Mouse (Mus musculus) gastrocnemius, postnatal 10 days (tissue): Measurements from ENCODE around the gene C7. TPM values are rescaled to one million over a fixed set of nuclear protein-coding genes. Genes with fewer than 3 reads are reported as not detected.
"Not testable (repeated sequence)": the region's sequence is repeated elsewhere in the genome, so short reads cannot be mapped to it uniquely, and the experiment has no call there.

Source experiments
- DNase-seq: peaks from one replicate; pipeline ENCODE4 v3.0.0; 2021; ENCODE audit warnings: mixed read lengths
- long read RNA-seq, 2 experiments: library from polyadenylated mRNA; stranded (forward); transcript quantifications; one replicate each; pipeline ENCODE4 v2.0.0; 2021
- total RNA-seq, 2 experiments: library from RNA; stranded (reverse); gene quantifications; 2 replicates each; pipeline ENCODE4 v1.2.3; 2021

C7 gene
- total RNA-seq: under 1 TPM in 1 of 2 experiments, not detected in 1; 0.09 TPM
- long read RNA-seq, experiment 1: 0 reads
- long read RNA-seq, experiment 2: 0 reads

DNA sequence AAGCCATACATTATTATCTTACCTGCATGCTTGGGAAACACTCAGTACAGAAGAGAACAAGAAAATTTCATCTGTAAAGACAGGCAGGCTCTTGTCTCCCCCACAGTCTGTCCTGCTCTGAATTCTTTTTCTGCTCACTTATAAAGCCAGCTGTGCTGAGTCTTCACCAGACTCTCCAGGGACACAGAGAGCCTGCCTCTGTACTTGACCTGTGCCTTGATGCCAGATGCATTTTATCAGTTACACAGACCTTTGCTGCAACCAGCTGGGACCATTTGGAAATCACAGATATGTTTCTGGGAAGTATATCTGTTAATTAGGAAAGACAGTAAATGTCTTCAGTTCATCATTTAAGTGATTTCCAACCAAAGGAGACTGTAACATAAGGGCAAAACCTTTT, at the start of gene C7:
C7 (minus strand) TSS at position 106 of the 400 bp plus-strand sequence.
- no peak for DNase-seq

DNA sequence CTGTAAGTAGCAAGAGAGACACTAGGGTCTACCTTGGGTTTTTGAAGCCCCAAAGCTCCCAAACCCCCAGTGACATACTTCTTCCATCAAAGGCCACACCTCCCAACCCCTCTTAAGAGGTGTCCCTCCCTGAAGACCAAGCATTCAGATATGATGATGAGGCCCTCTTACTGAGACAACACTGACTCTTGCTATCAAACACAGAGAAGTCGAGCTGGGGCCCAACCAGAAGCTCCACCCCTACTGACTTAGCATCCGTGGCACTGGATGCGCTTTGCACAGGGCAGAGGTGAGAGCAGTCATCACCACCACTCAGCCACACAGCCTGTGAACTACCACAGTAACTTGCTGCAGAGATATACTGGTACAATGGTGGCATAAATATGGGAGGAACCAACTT, 49.1 kb upstream of the C7 start:
- no peak for DNase-seq

DNA sequence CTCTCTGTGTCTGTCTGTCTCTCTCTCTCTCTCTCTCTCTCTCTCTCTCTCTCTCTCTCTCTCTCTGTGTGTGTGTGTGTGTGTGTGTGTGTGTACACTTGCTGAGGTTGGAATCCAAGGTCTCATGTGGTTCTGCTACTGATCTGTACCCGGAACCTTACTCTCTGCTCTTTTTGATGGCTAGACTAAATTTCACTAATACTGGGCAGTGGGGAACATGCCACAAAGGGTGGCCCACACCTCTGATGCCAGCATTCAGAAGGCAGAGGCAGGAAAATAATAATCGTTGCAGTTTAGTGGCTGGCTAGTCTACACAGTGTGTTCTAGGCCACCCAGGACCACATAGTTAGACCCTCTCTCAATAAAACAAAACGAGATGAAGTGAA, 45.1 kb upstream of the C7 start:
- DNase-seq: no peak

DNA sequence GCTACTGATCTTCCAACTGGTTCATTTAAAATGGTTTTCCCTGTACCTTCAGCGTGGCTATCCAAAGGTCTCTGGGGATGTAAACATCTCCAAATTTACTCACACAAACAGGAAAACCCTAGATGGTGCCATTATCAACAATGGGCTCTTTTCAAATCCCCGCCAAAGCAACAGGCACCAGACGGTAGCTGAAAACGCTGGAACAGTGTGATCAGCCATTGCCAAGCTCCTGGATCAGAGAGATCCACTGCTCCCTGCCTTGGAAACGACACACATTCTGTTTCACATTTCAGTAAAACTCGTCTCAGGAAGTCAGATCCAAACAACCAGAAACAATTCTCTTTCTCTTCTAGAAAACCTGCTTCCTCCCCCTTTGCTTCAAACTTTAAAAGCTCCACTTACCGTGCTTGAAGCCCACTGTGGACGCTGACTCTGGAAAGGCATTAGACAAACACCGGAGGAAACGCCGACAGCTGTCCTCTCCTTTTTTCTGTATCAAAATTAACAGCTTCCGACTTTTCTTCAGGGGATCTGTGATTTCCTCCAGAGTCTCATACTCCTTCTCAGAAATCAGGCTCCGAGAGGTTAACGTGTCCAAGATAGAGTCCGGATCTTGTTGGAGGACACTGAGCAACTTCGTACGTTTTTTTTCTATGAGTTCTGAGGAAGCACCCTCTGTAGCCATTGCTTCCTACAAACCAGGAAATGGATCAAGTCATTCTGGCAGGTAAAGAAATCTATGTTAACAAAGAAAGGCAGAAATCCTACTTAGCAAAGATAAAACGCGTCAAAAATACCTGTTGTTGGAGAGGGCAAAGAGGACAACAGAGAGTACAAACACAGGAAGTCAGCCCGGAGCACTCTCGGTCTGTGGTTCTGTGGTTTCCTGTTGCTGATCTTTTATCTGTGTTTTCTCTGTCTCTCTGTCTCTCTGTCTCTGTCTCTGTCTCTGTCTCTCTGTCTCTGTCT, 44.4 kb upstream of the C7 start, which contains the start of gene Card6:
Card6 (minus strand) TSS at position 854 of the 969 bp plus-strand sequence.
- no peak for DNase-seq

DNA sequence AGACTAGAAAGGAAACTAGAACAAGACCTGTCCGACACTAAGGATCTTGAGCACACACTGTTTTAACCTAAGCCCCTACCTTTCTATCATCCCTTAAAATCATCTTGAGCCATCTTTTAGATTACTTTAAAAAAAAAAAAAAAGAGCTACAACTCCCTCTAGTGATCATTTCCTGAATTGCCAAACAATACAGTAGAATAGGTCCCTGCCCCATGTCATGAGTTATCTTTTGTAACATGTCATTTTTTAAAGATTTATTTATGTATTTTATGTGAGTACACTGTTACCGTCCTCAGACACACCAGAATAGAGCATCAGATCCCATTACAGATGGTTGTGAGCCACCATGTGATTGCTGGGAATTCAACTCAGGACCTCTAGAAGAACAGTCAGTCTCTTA, 42.8 kb upstream of the C7 start:
- DNase-seq: no peak

DNA sequence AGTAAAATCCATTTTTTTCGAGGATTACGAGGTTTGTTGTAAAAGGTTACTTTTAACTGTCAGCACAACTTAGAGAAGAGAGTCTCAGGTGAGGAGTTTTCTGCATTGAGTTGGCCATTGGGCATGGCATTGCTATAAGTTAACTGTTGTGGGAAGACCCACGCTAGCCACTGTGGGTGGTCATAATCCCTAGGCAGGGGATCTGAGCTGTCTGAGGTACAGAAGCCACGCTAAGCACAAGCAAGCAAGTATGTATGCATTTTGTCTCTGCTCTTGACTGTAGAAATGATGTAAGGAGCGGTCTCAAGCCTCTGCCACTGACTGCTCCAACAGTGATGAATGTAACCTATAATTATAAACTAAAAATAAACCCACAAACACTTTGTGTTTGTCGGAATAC, 42.4 kb upstream of the C7 start:
- DNase-seq: no peak

DNA sequence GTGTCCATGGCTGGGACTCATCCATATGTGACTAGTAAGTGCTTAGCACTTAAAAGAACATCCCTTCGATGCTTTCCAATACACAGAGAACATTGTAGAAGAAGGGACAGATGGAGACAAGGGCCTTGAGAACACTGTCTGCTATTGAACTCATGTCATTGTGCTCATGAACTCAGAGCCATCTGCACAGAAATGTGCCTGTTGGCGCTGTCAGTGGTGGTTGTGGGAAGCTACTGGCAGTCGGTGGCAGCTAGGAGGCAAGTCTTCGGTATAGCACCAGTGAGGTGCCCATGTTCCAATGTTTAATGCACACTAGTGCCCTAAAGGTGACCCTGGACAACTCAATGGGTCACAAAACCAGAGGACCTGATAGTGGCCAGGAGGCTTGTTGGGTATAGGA, 38.8 kb upstream of the C7 start:
- no peak for DNase-seq

DNA sequence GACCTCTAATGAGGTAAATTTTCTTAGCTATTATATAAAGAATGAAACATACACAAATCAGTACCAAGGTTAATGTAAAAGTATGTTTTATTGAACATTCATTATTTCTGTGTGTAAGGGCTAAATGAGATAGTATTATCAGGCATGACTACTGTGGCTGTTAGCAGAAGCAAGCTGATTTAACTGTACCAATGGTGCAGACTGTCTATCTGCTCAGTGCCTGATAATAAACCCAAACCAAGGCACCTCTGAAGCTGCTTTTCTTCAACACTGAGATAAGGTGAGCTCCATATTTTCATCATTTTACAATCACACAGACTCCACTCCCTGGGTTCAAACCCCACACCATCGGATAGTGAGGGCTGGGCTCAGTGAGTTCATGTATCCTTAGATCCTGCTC, 33.8 kb upstream of the C7 start:
- DNase-seq: no peak

DNA sequence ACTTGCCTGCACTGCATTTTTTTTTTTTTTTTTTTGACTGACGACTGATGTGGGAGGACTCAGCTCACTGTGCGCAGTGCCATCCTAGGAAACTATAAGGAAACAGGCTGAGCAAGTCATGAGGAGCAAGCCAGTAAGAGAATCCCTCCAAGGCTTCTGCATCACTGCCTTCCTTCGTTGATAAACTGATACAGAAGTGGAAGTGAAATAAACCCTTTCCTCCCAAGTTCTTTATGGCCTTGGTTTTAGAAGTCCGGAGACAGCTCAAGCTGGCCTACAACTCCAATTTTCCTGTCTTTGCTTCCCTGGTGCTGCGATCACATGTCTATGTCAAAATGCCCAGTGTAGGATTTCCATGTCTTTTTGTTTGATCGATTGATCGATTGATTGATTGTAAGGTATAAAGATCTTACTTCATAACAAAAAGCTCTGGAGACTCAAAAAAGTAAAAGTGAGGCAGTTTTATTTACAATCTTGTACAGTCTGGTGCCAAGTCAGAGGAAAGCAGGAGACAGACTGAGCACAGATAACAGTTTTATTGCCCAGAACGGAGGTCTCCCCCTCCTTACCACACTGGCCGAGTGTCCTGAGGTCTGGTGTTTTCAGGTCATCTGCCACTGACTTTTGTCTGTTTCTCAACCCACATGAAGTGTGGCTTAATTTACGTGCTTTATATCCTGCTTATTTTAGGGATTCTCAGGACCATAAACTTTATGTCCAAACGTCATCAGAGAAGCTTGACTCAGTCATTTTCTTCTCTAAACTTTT, 32.2 kb upstream of the C7 start:
- no peak for DNase-seq

DNA sequence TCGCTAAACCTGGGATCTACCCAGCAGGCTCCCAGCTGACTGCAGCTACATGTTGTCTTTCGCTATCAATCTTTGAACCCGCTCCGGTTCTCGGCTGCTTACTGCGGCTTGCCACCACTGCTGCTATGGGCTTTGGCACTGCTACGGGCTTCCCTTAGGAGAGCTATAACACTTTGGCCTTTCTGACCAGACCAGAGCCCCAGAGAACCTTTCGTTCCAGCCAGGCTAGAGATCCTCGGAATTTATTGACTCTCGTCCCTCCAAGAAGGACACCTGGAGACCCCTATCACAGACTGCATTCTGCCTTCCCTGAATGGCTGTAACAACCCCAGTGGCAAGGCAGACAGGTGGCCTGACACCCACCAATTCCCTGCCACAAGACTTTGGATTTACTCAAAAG, 26.6 kb upstream of the C7 start:
- DNase-seq: no peak

DNA sequence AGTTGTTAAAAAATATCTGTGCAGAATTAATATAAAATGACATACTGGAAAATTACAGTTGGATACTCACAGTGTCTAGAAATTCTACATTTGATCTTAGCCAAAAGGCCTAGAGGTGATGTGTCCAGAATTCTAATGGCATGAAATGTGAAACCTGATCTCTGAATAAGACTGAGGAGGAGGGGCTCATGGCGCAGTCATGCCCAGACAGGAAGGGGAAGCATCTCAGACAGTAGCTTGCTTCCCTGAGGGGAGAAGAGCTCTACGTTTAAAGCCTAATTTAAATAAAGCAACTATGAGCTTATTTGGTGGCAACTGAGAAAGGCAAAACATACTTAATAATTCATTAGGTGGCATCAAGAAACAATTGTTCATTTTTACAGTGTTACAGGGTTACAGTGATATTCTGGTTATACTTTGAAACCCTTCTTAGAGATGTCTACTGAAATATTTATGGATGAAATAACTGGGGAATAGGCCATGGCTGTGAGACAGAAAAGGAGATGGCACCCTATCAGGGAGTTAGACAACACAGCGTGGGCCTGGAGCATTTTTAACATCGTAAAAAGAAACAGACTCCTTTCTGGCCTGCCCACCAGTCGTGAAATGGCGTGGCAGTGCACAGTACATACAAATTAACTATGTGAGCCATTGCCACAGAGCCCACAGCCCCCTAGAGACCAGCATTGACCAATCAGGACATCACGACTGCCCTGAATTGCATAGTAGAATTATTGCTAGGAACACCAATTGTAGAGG, 25.5 kb upstream of the C7 start:
- DNase-seq: no peak

DNA sequence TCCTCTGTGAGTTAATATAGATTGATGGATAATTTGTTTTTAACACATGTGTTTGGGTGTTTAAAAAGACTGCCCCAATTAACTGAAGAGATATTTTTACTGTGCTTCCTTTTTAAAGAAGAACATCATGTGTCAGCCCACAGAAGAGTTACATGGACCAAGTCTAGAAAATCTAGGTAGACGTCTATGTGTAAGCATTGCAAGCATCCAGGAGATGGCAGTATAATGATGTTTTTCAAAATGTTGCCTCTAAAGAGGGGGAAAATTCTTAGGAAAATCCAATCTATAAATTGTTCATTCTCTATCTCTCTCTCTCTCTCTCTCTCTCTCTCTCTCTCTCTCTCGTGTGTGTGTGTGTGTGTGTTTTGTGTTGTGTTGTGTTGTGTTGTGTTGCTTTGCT, 22.6 kb upstream of the C7 start:
- DNase-seq: no peak

DNA sequence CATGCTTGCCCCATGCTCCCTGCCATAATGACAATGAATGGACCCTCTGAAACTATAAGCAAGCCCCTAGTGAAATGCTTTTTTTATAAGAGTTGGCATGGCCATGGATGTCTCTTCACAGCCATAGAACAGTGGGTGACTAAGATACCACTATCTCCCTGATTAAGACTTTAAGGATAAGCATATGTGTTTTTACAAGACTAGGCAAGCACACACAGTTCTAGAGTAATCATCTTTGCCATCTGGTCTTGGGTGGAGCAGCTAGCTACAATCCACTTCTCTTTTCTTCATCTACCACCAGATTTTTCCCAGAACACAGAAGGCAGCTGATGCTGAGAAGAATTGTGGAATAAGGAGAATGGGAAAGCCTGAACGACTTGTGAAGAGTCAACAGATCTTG, 17.7 kb upstream of the C7 start:
- no peak for DNase-seq

DNA sequence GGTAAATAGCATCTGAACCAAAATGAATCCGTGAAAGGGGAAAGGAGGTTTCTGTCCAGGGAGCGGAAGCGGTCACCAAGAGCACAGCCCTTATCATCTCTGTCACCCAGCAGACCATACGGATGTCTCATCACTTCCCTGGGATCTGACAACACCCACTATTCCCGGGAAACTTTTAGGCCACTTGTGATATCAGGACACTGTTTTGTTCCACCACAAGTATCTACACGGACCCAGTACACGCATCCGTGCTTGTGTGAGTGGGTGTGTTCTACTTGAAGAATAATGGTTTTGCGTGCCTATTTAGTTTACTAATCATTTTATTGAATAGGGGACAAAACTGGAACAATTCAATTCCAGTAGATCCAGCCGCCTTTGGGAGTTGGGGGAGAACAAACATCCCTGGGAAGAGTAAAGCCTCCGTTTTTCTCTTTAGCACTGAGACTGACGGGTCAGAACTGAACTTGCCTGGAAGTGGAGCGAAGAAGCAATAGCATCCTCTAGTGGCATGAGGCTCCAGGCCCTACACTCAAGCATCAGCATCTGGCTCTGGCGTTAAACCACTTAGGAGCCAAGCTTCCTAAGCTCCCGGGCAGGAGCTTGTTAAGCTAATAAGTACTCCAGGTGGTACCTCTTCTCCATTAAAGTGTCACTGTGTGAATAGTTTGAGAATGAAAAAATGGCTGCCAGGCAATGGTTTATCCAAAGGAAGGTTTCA, 5.4 kb upstream of the C7 start:
- DNase-seq: no peak

DNA sequence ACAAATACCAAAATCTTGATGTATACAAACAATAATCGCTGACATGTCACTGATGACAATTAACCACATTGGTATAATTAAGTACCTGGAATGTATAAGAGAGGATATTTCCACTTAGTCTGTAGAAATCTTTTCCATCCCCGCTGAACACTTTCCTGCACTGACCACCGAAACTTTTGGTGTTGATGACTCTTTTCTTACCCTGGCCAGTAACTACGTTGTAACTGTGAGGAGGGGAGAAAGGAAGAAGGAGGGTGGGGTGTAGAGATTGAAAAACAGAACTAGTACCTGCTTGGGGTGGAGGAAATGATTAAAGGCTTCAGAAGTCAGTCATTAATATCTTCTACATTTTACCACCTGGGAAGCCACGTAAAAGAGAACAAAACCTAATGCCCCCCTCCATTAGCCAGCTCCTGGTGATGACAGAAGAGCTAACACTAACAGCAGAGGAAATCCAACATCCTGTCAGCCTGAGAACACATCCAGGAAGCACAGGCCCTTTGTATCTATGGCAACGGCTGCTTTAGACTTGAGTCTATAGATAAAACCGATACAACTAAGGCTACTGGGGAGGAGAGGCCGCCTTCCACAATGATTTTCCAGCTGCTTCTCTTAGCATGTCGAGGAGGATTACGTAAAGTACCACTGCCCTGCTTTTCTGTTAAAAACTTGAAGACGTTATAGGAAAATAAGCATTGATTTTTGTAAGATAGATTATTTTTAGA, 17.8 kb downstream of the C7 start:
- no peak for DNase-seq

DNA sequence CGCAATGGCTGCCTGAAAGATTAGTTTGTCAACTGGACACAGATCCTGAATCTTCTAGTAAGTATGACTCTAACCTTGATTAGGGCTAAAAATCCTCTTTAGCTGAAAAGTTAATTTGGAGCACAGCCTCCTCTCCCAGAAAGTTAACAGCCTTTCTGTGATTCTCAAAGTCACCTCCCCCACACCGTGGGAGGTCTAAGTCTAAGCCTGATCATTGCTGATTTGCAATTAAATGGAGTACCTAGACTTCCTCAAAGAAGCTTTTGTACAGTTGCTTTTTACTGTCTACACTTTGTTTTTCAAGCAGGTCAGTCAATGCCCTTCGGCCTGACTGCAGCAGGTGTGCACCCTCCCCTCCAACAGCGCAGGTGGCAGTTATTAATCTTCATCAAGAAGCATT, 34.3 kb downstream of the C7 start:
- no peak for DNase-seq

DNA sequence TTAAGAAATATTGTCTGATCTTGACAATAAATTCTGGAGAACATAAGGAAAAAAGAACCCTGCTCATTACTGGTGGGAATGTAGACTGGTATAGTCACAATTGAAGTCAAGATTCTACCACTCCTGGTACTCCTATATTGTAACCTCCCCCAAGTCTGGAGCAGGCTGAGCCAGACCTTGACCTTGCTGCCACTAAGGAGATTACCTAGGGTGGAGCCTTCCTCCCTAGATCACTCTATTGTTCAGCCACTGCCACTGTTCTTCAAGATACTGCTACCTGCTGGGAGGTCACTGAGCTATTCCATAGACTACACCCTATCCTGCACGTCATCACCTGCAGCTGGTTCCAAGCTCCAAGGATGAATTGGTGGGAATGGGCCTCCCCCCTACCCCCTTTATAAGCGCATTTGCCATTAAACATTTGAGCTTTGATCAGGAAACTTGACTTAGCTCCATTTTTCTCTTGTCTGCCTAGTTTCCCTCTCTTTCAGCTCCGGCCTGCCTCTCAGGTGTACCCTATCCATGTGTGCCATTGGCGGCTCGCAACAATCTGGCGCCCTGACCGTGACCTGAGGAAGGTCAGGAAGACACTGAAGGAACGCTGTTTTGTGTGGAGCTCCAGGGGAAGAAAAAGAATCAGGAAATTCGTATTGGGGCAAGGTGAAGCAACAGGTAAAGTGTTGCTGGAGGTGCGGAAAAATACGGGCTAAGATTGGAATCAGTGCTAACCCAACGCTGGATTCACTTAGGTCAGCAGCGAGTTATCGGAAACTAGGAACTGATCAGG, 39.9 kb downstream of the C7 start:
- DNase-seq: not testable (repeated sequence)

DNA sequence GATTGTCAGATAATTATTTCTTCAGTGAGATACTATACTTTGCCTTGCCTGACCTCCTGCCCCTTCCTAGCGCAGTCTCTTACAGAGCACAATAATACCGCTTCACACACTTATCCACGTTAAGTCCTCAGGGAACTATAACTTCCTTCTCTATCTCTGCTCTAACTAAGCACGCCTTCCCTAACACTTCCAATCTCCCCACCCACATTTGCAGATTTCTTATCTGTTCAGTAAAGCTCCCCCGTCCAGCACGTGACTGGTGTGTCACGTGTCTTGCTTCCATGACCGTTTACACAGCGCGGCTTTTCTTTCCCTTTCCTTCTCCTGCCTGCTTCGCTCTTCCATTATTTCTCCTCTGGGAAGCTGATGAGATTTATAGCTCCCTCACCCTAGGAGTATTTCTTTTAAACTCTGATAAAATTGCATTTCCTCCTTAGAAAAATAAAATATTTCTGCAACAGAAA, 53.9 kb downstream of the C7 start:
- DNase-seq: no peak

DNA sequence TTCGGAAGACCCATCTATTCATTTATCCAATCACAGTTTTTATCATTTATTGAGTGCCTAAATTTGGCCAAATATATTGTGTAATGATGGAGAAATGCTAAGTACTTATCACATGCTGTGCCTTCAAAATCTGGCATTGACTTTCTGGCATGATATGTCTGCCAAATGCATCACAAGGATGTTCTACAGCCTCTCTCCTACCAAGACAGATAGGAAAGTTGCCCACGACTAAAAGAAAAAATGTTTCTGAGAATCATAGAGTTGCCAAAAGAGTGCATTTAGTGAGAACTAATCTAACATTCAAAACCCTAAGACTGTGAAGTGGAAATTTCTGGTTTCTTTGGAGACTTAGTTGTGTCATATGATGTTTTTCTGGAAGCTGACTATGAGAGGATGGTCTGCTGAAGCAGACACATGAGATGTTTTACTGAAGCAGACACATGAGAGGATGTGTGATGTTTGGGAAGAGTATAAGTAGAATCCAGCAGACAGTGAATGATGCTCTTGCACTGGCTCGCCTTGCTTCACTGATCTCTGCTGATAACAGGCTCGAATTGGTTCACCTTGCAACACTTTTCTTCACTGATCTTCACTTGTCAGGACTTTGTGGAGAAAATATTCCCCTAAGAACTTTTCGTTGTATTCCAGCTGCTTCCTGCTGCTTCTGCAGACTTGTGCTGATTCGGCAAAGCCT, 59.9 kb downstream of the C7 start:
- DNase-seq: no peak

DNA sequence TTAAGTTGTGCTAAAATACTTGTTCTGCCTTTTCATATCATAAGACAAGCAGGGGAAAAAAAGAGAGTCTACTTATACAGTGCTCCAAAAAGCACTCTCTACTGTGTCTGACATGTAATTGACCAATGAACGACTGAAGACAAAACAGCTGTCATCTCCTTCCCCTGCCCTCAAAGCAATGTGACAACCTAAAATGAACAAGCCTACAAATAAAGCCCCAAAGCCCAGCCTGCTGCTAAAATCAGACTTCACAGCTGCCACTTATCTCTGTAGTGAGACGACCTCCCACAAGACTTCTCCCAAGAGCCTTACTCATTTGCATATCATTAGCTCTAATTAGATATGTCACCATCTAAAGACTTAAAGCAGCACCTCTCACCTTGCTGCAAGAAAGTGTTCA, 60.6 kb downstream of the C7 start:
- DNase-seq: no peak
